25 mouse cellular contexts compared by ENCODE assay signal in the genomic region with DNA sequence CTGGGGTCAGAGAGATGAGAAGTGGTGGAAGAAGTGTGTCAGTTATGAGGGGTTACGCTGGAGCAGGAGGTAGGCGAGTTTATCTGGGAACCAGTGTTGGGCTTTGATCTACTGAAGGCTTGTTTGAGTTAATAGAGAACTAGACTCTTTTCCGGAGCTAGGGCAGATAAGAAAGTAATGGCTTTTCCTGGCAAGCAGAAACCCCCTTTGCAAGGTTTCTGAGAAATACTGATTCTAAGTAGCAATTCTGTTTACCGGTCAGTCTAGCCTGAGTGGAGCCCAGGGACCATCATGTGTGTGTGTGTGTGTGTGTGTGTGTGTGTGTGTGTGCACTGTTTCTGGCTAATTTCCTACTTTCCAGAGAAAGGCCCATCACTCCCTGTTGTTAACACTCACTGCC.
"Had no signal": no experiment of that assay in that cellular context is flagged by ENCODE, and none has a peak within 500 bp of the region (broad histone marks: within the 10 kb centered on the region; RNA-seq: fewer than 3 reads in every experiment).

No protein-coding gene starts in this region.

- H3K4me2 ChIP-seq: heart, embryonic 12.5 days; heart, embryonic 15.5 days; hindbrain, embryonic 13.5 days; hindbrain, embryonic 15.5 days; kidney, embryonic 15.5 days; limb, embryonic 13.5 days; limb, embryonic 15.5 days; liver, embryonic 12.5 days had no signal

- H3K9me3 ChIP-seq: heart, embryonic 10.5 days; heart, embryonic 15.5 days; hindbrain, embryonic 13.5 days; hindbrain, embryonic 15.5 days; kidney, embryonic 15.5 days; limb, embryonic 13.5 days; limb, embryonic 15.5 days; liver, embryonic 12.5 days had no signal

- H3K4me3 ChIP-seq: heart, embryonic 10.5 days; heart, embryonic 12.5 days; heart, embryonic 15.5 days; hindbrain, embryonic 13.5 days; hindbrain, embryonic 15.5 days; kidney, embryonic 15.5 days; limb, embryonic 13.5 days; limb, embryonic 15.5 days; liver, embryonic 12.5 days had no signal

- H3K27ac ChIP-seq: heart, embryonic 10.5 days; heart, embryonic 15.5 days; hindbrain, embryonic 13.5 days; hindbrain, embryonic 15.5 days; hindbrain, postnatal 0 days; kidney, embryonic 15.5 days; kidney, postnatal 0 days; limb, embryonic 13.5 days; limb, embryonic 15.5 days; liver, embryonic 12.5 days had no signal

- ATAC-seq: hindbrain, postnatal 0 days; intestine, embryonic 16.5 days; liver, embryonic 12.5 days had no signal

- DNase-seq: gastrocnemius, postnatal 14 days; gastrocnemius, postnatal 36 days; heart, adult 11 months; heart, postnatal 14 days; heart, postnatal 36 days; kidney, adult 11 months; kidney, adult 2 months; kidney, adult 9 months; kidney, postnatal 14 days; kidney, postnatal 36 days; layer of hippocampus, adult 9-11 months; layer of hippocampus, postnatal 36 days; left cerebral cortex, postnatal 4 days had no signal

- H3K36me3 ChIP-seq: heart, embryonic 10.5 days; heart, embryonic 12.5 days; heart, embryonic 15.5 days; hindbrain, embryonic 15.5 days; kidney, embryonic 15.5 days; limb, embryonic 13.5 days; limb, embryonic 15.5 days; liver, embryonic 12.5 days had no signal

- H3K9ac ChIP-seq: heart, embryonic 12.5 days; heart, embryonic 15.5 days; hindbrain, embryonic 13.5 days; hindbrain, embryonic 15.5 days; kidney, embryonic 15.5 days; limb, embryonic 13.5 days; limb, embryonic 15.5 days; liver, embryonic 12.5 days had no signal

- H3K27me3 ChIP-seq: heart, embryonic 12.5 days; heart, embryonic 15.5 days; hindbrain, embryonic 13.5 days; hindbrain, embryonic 15.5 days; kidney, embryonic 15.5 days; limb, embryonic 13.5 days; limb, embryonic 15.5 days; liver, embryonic 12.5 days had no signal

- H3K4me1 ChIP-seq: heart, embryonic 15.5 days; hindbrain, embryonic 13.5 days; hindbrain, embryonic 15.5 days; kidney, embryonic 15.5 days; limb, embryonic 13.5 days; limb, embryonic 15.5 days had no signal
